Mouse (Mus musculus): ENCODE data around the gene Cideb.

Cideb gene

GRCm38 (mm10) chr14:55758363-55758784 lies at the start of gene Cideb:
Gene Cideb (minus strand): TSS chr14:55758458.
- no peak for DNase-seq (ENCODE audit: low spot score)

GRCm38 (mm10) chr14:55795380-55796163 lies 37.3 kb upstream of the Cideb start:
- no peak for DNase-seq (ENCODE audit: low spot score)

- no peak for DNase-seq (ENCODE audit: low spot score)
These were observed 35.7 kb upstream of the Cideb start for GRCm38 (mm10) chr14:55793946-55794345.

- no peak for DNase-seq (ENCODE audit: low spot score)
These were observed 35.2 kb upstream of the Cideb start for GRCm38 (mm10) chr14:55793461-55793860.

GRCm38 (mm10) chr14:55788256-55789050 lies 30.2 kb upstream of the Cideb start, which contains the start of gene Ripk3:
Gene Ripk3 (minus strand): TSS chr14:55788865.
- DNase-seq (ENCODE audit: low spot score): no peak

GRCm38 (mm10) chr14:55787731-55788130 lies 29.5 kb upstream of the Cideb start:
- no peak for DNase-seq (ENCODE audit: low spot score)

- no peak for DNase-seq (ENCODE audit: low spot score)
These were observed 26.9 kb upstream of the Cideb start for GRCm38 (mm10) chr14:55785195-55785594.

- no peak for DNase-seq (ENCODE audit: low spot score)
These were observed 25.6 kb upstream of the Cideb start, which contains the start of gene Adcy4 for GRCm38 (mm10) chr14:55783958-55784235. Gene Adcy4 (minus strand): TSS chr14:55784095.

GRCm38 (mm10) chr14:55783171-55783957 lies 25.1 kb upstream of the Cideb start:
- DNase-seq (ENCODE audit: low spot score): no peak

GRCm38 (mm10) chr14:55782361-55782960 lies 24.2 kb upstream of the Cideb start:
- DNase-seq (ENCODE audit: low spot score): no peak

GRCm38 (mm10) chr14:55781310-55781709 lies 23.1 kb upstream of the Cideb start:
- no peak for DNase-seq (ENCODE audit: low spot score)

GRCm38 (mm10) chr14:55780736-55781135 lies 22.5 kb upstream of the Cideb start:
- DNase-seq (ENCODE audit: low spot score): no peak

GRCm38 (mm10) chr14:55779656-55780055 lies 21.4 kb upstream of the Cideb start:
- DNase-seq (ENCODE audit: low spot score): no peak

GRCm38 (mm10) chr14:55778686-55779085 lies 20.4 kb upstream of the Cideb start:
- no peak for DNase-seq (ENCODE audit: low spot score)

- no peak for DNase-seq (ENCODE audit: low spot score)
These were observed 19.5 kb upstream of the Cideb start for GRCm38 (mm10) chr14:55777806-55778205.

GRCm38 (mm10) chr14:55777176-55777575 lies 18.9 kb upstream of the Cideb start:
- DNase-seq (ENCODE audit: low spot score): no peak

GRCm38 (mm10) chr14:55776711-55777110 lies 18.5 kb upstream of the Cideb start:
- no peak for DNase-seq (ENCODE audit: low spot score)

GRCm38 (mm10) chr14:55769087-55769703 lies 10.9 kb upstream of the Cideb start:
- DNase-seq (ENCODE audit: low spot score): no peak

GRCm38 (mm10) chr14:55768555-55768954 lies 10.3 kb upstream of the Cideb start:
- no peak for DNase-seq (ENCODE audit: low spot score)

- DNase-seq (ENCODE audit: low spot score): no peak
These were observed 9.5 kb upstream of the Cideb start for GRCm38 (mm10) chr14:55767519-55768414.

- DNase-seq (ENCODE audit: low spot score): no peak
These were observed 7.4 kb upstream of the Cideb start, which contains the start of gene Ltb4r1 for GRCm38 (mm10) chr14:55765696-55766095. Gene Ltb4r1 (plus strand): TSS chr14:55765962.
